Mouse (Mus musculus) liver, adult 2 months (tissue): Measurements from ENCODE around the gene Ubap2.

Experiments
- CTCF ChIP-seq: fragments of 200-500 bp; IDR thresholded peaks from 2 replicates; pipeline ENCODE4 v1.5.1; 2011; ENCODE audit warnings: low read depth, low read length, control low read depth
- POLR2A ChIP-seq: fragments of 200-500 bp; IDR thresholded peaks from 2 replicates; pipeline ENCODE4 v1.6.1; 2011; ENCODE audit warnings: low read length, control low read depth; ENCODE audit not compliant: insufficient read depth; ENCODE audit errors: extremely low read depth

GRCm38 (mm10) chr4:41174631-41175030, 100.3 kb downstream of the Ubap2 start:
- TF ChIP-seq CTCF = no peak
- no peak for TF ChIP-seq POLR2A
